Mouse (Mus musculus) Patski (cell line): ENCODE results near the gene Rimbp2. TPM values are rescaled to one million over a fixed set of nuclear protein-coding genes. Genes with fewer than 3 reads are reported as not detected.

ENCODE experiments used
- ATAC-seq: fragments of 100-300 bp; one replicate; pipeline ENCODE4 v1.8.0; 2021
- CTCF ChIA-PET: fragments of 350-600 bp; sonication (Branson Sonifier 250); formaldehyde crosslinking; loops from one replicate; lab custom pipeline; 2022; ENCODE audit warnings: inconsistent platforms; lab: Charles Lee
- POLR2A ChIA-PET: fragments of 350-600 bp; sonication (Branson Sonifier 250); formaldehyde crosslinking; loops from one replicate; lab custom pipeline; 2022; ENCODE audit warnings: antibody characterized with exemption, inconsistent platforms; lab: Charles Lee
- DNase-seq: peaks from one replicate; pipeline ENCODE4 v3.0.0-alpha.2; 2011; ENCODE audit warnings: low read depth, low spot score
- H3K27me3 ChIP-seq: fragments of 371-371 bp; one replicate; pipeline ENCODE4 v1.5.1; 2021
- CTCF ChIP-seq: fragments of 100-300 bp; IDR thresholded peaks from one replicate; pipeline ENCODE4 v1.5.1; 2021
- in situ Hi-C: fragments of 300-500 bp; cut with MboI; formaldehyde crosslinking; loops from 3 replicates; pipeline ENCODE4 v1.11.1; 2018; ENCODE audit warnings: low pct_unique_long_range_greater_than_20kb, mixed read lengths
- polyA plus RNA-seq: library from polyadenylated mRNA; unstranded; gene quantifications from one replicate; pipeline ENCODE4 v1.2.3, GENCODE M21; 2021

Rimbp2 gene
- polyA plus RNA-seq, 1 experiment from 2014 or later, result not detected

GRCm38 (mm10) chr5:128811431-128811830 is 141.9 kb downstream of the Rimbp2 start:
- no peak for TF ChIP-seq CTCF
- no peaks in the 10 kb centered on the region for H3K27me3 ChIP-seq
- in situ Hi-C loops, result no loop called here
- no peak for ATAC-seq
- CTCF ChIA-PET, result no interaction called here
- POLR2A ChIA-PET, result no interaction called here
- DNase-seq, result no peak

- POLR2A ChIA-PET, result no interaction called here
- no peak for TF ChIP-seq CTCF
- ATAC-seq, result no peak
- in situ Hi-C loops, result no loop called here
- DNase-seq, result no peak
- no peaks in the 10 kb centered on the region for H3K27me3 ChIP-seq
- CTCF ChIA-PET, result no interaction called here
These were observed 143.3 kb downstream of the Rimbp2 start for GRCm38 (mm10) chr5:128810006-128810405.

GRCm38 (mm10) chr5:128809406-128809805 is 143.9 kb downstream of the Rimbp2 start:
- CTCF ChIA-PET, result no interaction called here
- no peak for TF ChIP-seq CTCF
- in situ Hi-C loops, result no loop called here
- ATAC-seq (no peak), DNase-seq (no peak)
- POLR2A ChIA-PET, result no interaction called here
- H3K27me3 ChIP-seq, result no peaks in the 10 kb centered on the region

DNA sequence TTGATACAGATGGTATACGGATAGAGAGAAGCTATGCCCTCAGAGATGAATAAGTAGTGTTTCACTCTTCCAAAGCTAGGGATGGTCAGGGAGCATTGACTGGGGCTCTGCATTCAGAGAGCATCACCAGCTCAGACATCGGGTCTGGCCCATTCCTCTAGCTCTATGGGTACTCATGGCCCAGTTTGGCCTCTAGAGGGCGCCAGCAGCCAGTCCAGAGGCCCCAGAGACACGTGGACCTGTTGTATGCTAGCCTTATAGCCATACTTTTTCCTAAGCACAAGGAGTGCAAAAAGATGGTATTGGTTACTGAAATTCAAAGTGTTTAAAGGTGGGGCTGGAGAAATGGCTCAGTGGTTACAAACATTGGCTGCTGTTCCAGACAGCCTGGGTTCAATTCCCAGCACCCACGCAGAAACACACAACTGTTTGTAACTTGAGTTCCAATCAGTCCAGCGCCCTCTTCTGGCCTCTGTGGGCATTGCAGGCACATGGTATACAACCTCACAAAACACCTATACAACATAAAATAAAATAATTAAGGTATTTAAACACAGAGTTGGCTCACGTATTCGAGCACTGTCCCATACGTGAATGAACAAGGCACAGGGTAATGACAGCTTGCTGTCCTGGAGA is 144.6 kb downstream of the Rimbp2 start:
- POLR2A ChIA-PET, result no interaction called here
- no peaks in the 10 kb centered on the region for H3K27me3 ChIP-seq
- in situ Hi-C loops, result no loop called here
- ATAC-seq, result no peak
- CTCF ChIA-PET, result no interaction called here
- no peak for DNase-seq
- no peak for TF ChIP-seq CTCF

DNA sequence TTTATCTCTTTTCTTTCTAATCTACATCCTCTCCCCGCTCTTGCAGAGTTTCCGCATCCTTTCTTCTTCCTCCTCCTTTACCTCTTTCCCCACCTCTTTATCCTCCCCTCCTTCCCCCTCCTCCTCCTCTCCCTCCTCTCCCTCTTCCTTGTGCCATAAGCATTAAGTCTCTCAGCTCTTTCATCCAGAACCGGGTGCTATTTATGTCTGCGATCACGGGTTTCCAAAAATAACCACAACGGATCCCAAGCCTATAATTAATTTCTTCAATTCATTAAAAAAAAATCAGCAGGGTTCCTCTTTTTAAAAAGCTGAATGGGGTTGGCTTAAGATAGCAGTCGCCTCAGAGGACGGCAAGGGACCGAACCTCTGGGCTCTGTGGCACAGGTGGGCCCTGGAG is 145.9 kb downstream of the Rimbp2 start:
- POLR2A ChIA-PET, result no interaction called here
- CTCF ChIA-PET, result no interaction called here
- ATAC-seq, result no peak
- no peak for TF ChIP-seq CTCF
- in situ Hi-C loops, result no loop called here
- no peak for DNase-seq
- no peaks in the 10 kb centered on the region for H3K27me3 ChIP-seq

DNA sequence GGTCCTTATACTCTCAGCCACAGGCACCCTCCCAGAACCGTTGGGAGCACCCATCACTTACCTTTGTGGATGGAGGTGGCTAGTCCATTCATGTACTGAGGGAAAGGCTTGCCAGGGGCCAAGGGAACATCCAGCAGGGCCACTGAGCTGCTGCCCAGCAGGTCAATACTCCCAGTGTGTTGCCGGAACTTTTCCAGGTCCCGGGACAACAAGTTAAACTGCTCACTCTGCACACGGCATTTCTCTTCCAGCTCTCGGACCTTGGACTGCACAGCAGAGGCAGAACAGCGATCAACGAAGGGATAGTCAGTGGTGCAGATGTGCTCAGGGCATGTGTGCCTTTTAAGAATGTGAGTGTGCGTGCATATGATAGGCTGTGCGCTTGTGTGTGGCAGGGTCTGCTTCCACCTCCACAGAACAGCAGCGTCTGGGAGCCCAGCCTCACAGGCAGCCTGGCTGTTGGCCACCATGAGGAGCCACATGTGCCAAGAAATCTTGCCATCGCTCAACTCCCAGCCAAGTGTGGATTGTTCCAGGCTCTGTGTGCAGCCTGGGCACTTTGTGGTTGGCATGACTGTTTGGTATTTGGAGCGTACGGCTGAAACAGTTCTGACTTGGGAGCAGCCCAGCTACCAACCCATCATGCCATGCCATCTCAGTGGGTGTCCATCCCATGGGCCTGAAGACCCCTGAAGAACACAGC is 146.8 kb downstream of the Rimbp2 start:
- CTCF ChIA-PET, result no interaction called here
- ATAC-seq, result no peak
- in situ Hi-C loops, result no loop called here

DNA sequence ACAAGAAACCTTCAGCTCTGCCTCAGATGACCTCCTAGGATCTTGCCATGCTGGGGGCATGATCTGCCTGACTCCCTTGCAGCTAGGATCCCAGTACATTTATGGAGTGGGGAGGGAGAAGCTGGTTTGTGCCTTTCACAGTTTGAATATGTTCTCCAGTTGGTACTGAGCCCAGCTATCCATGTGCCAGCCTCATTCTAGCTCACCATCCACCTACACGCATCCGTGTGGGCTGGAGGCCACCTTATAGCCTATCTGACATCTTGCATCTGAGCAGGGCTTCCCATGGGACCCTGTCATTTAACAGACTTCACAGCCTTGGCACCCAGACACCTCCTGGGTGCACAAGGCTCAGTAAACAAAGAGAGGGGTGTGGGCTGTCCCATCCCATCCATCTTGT is 148.2 kb downstream of the Rimbp2 start:
- ChIA-PET CTCF (no interaction called here), POLR2A (no interaction called here)

More for the DNA sequence above, 146.8 kb downstream of the Rimbp2 start:
- H3K27me3 ChIP-seq, result no peaks in the 10 kb centered on the region
- no peak for TF ChIP-seq CTCF
- POLR2A ChIA-PET, result no interaction called here
- no peak for DNase-seq

GRCm38 (mm10) chr5:128800592-128800991 is 152.7 kb downstream of the Rimbp2 start:
- CTCF ChIA-PET, result no interaction called here
- no peak for TF ChIP-seq CTCF
- no peak for DNase-seq
- in situ Hi-C loops, result no loop called here
- POLR2A ChIA-PET, result no interaction called here
- no peaks in the 10 kb centered on the region for H3K27me3 ChIP-seq
- no peak for ATAC-seq

More for the DNA sequence above, 148.2 kb downstream of the Rimbp2 start:
- in situ Hi-C loops, result no loop called here
- H3K27me3 ChIP-seq, result no peaks in the 10 kb centered on the region
- DNase-seq (no peak), ATAC-seq (no peak)
- no peak for TF ChIP-seq CTCF

GRCm38 (mm10) chr5:128781621-128782020 is 171.7 kb downstream of the Rimbp2 start:
- H3K27me3 ChIP-seq, result no peaks in the 10 kb centered on the region
- in situ Hi-C loops, result no loop called here
- TF ChIP-seq CTCF, result no peak
- ATAC-seq (no peak), DNase-seq (no peak)
- ChIA-PET POLR2A (no interaction called here), CTCF (no interaction called here)

DNA sequence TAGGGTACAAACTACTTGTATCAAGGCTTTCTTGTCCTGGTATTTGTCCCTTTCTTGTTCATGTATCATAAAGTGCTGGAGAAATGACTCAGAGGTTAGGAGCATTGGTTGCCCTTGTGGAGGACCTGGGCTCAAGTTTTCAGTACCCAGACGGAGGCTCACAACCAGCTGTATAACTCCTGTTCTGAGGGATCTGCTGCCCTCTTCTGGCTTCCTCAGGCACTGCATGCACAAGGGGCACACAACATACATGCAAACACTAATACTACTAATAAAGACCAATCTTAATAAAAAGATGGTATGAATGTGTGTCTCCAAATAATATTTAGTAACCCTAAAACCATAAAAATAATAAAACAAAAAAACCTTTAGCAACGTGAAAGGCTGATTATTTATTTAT is 176.9 kb downstream of the Rimbp2 start:
- in situ Hi-C loops, result no loop called here
- no peak for ATAC-seq
- ChIA-PET CTCF (no interaction called here), POLR2A (no interaction called here)
- no peak for TF ChIP-seq CTCF
- DNase-seq, result no peak
- H3K27me3 ChIP-seq, result no peaks in the 10 kb centered on the region

DNA sequence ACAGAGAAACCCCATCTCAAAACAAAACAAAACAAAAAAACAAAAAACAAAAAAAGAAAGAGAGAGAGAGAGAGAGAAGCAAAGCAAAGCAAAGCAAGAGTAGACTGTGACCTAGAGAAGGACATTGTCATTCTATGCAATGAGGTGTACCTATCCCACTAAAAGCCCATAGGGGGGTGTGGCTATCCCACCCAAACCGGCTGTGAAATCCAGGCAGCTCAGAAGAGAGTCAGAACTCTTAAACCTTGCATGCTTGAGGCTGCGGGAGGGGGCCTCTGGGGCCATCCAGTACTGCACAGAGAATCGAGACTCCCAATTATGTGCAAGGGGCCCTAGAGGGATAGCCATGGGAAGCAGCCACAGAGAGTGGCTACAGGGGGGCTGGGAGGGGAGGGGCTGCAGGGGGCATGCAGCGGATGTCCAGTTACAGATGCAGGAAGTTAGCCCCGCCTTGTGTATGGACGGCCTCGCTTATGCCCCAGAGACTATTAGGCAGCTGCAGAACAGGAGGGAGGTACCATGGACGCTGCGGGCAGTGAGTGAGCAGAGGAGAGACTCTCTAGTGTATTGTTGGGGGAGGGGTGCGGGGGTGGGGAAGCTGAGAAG is 184.2 kb downstream of the Rimbp2 start:
- POLR2A ChIA-PET, result no interaction called here
- ATAC-seq, result no peak
- CTCF ChIA-PET, result no interaction called here
- in situ Hi-C loops, result no loop called here
- no peaks in the 10 kb centered on the region for H3K27me3 ChIP-seq
- TF ChIP-seq CTCF, result no peak
- DNase-seq, result no peak
